Mouse (Mus musculus): ENCODE data around the gene Yeats2. TPM values are rescaled to one million over a fixed set of nuclear protein-coding genes. Genes with fewer than 3 reads are reported as not detected.

Gene Yeats2
- polyA plus RNA-seq, 2 experiments = 3.0 to 7.6 TPM

GRCm38 (mm10) chr16:20247103-20247502 lies 106.2 kb downstream of the Yeats2 start:
- no peak for DNase-seq (ENCODE audit: low read depth in 3 of 3, low spot score in 3 of 3)

GRCm38 (mm10) chr16:20248442-20249174 lies 107.7 kb downstream of the Yeats2 start:
- H3K27ac ChIP-seq = no peak overlapping the region
- no peaks in the 10 kb centered on the region for H3K4me1 ChIP-seq (replicated peaks; ENCODE audit: control insufficient read depth in 2 of 2, insufficient read depth in 2 of 2, low read length in 1 of 2)
- ATAC-seq (ENCODE audit: insufficient read depth) (no peak), DNase-seq (ENCODE audit: low read depth in 3 of 3, low spot score in 3 of 3) (no peak)
- H3K4me3 ChIP-seq (ENCODE audit: insufficient read depth in 1 of 2, low read depth in 2 of 2, low read length in 2 of 2) = no peak overlapping the region
- no peaks in the 10 kb centered on the region for H3K36me3 ChIP-seq (replicated peaks; ENCODE audit: control insufficient read depth, insufficient read depth, low read depth)
- H3K9me3 ChIP-seq (ENCODE audit: control insufficient read depth, low read length) = no peaks in the 10 kb centered on the region
- no peak overlapping the region for H3K9ac ChIP-seq (replicated peaks)
- TF ChIP-seq EP300 (IDR thresholded peaks at IDR 0.05; ENCODE audit: low read depth) (no peak), CTCF (IDR thresholded peaks at IDR 0.05; ENCODE audit: low read depth) (no peak)
- H3K27me3 ChIP-seq (ENCODE audit: control insufficient read depth, insufficient read depth, low read length) = no peaks in the 10 kb centered on the region
- WGBS (ENCODE audit: insufficient replicate concordance) = 73% methylated on average over 9 of the region's 9 CpGs
- no peak overlapping the region for H3K4me2 ChIP-seq (ENCODE audit: low read depth)

More at GRCm38 (mm10) chr16:20247103-20247502, 106.2 kb downstream of the Yeats2 start:
- no peak for TF ChIP-seq CTCF (IDR thresholded peaks at IDR 0.05; ENCODE audit: low read depth)
- no peak for TF ChIP-seq EP300 (IDR thresholded peaks at IDR 0.05; ENCODE audit: low read depth)
- Histone ChIP-seq H3K27ac (no peak overlapping the region), H3K4me2 (ENCODE audit: low read depth) (no peak overlapping the region), H3K4me1 (replicated peaks; ENCODE audit: control insufficient read depth in 2 of 2, insufficient read depth in 2 of 2, low read length in 1 of 2) (no peaks in the 10 kb centered on the region), H3K9me3 (ENCODE audit: control insufficient read depth, low read length) (no peaks in the 10 kb centered on the region), H3K9ac (replicated peaks) (no peak overlapping the region), H3K27me3 (ENCODE audit: control insufficient read depth, insufficient read depth, low read length) (peaks cover under 1% of the 10 kb centered on the region; the same call in 1 of the 2 replicates), H3K36me3 (replicated peaks; ENCODE audit: control insufficient read depth, insufficient read depth, low read depth) (no peaks in the 10 kb centered on the region), H3K4me3 (ENCODE audit: insufficient read depth in 1 of 2, low read depth in 2 of 2, low read length in 2 of 2) (no peak overlapping the region)
- no peak for ATAC-seq (ENCODE audit: insufficient read depth)

- TF ChIP-seq CTCF (IDR thresholded peaks at IDR 0.05; ENCODE audit: low read depth) (no peak), EP300 (IDR thresholded peaks at IDR 0.05; ENCODE audit: low read depth) (no peak)
- Histone ChIP-seq H3K4me1 (replicated peaks; ENCODE audit: control insufficient read depth in 2 of 2, insufficient read depth in 2 of 2, low read length in 1 of 2) (no peaks in the 10 kb centered on the region), H3K9ac (replicated peaks) (no peak overlapping the region), H3K9me3 (ENCODE audit: control insufficient read depth, low read length) (no peaks in the 10 kb centered on the region), H3K4me2 (ENCODE audit: low read depth) (no peak overlapping the region), H3K27me3 (ENCODE audit: control insufficient read depth, insufficient read depth, low read length) (no peaks in the 10 kb centered on the region), H3K36me3 (replicated peaks; ENCODE audit: control insufficient read depth, insufficient read depth, low read depth) (no peaks in the 10 kb centered on the region), H3K4me3 (ENCODE audit: insufficient read depth in 1 of 2, low read depth in 2 of 2, low read length in 2 of 2) (no peak overlapping the region), H3K27ac (no peak overlapping the region)
- WGBS (ENCODE audit: insufficient replicate concordance) = 72% methylated on average over 5 of the region's 5 CpGs
- ATAC-seq (ENCODE audit: insufficient read depth) = no peak
- DNase-seq (ENCODE audit: low read depth in 3 of 3, low spot score in 3 of 3) = no peak
Measured at GRCm38 (mm10) chr16:20257926-20258325, 117.1 kb downstream of the Yeats2 start.

- ATAC-seq (ENCODE audit: insufficient read depth) (no peak), DNase-seq (ENCODE audit: low read depth in 3 of 3, low spot score in 3 of 3) (no peak)
- H3K4me3 ChIP-seq (ENCODE audit: insufficient read depth in 1 of 2, low read depth in 2 of 2, low read length in 2 of 2) = no peak overlapping the region
- TF ChIP-seq EP300 (IDR thresholded peaks at IDR 0.05; ENCODE audit: low read depth) (no peak), CTCF (IDR thresholded peaks at IDR 0.05; ENCODE audit: low read depth) (no peak)
- no peaks in the 10 kb centered on the region for H3K27me3 ChIP-seq (ENCODE audit: control insufficient read depth, insufficient read depth, low read length)
- no peak overlapping the region for H3K9ac ChIP-seq (replicated peaks)
- H3K36me3 ChIP-seq (replicated peaks; ENCODE audit: control insufficient read depth, insufficient read depth, low read depth) = no peaks in the 10 kb centered on the region
- 55% methylated on average over 7 of the region's 7 CpGs for WGBS (ENCODE audit: insufficient replicate concordance)
- H3K27ac ChIP-seq = no peak overlapping the region
- no peaks in the 10 kb centered on the region for H3K4me1 ChIP-seq (replicated peaks; ENCODE audit: control insufficient read depth in 2 of 2, insufficient read depth in 2 of 2, low read length in 1 of 2)
- H3K9me3 ChIP-seq (ENCODE audit: control insufficient read depth, low read length) = no peaks in the 10 kb centered on the region
- no peak overlapping the region for H3K4me2 ChIP-seq (ENCODE audit: low read depth)
Measured at GRCm38 (mm10) chr16:20265089-20265488, 124.2 kb downstream of the Yeats2 start.

GRCm38 (mm10) chr16:20271339-20271738 lies 130.5 kb downstream of the Yeats2 start:
- Histone ChIP-seq H3K4me3 (ENCODE audit: insufficient read depth in 1 of 2, low read depth in 2 of 2, low read length in 2 of 2) (no peak overlapping the region), H3K4me2 (ENCODE audit: low read depth) (no peak overlapping the region), H3K27me3 (ENCODE audit: control insufficient read depth, insufficient read depth, low read length) (no peaks in the 10 kb centered on the region), H3K27ac (no peak overlapping the region), H3K36me3 (replicated peaks; ENCODE audit: control insufficient read depth, insufficient read depth, low read depth) (no peaks in the 10 kb centered on the region), H3K4me1 (replicated peaks; ENCODE audit: control insufficient read depth in 2 of 2, insufficient read depth in 2 of 2, low read length in 1 of 2) (no peaks in the 10 kb centered on the region; a peak in 1 of 4 replicates), H3K9ac (replicated peaks) (no peak overlapping the region), H3K9me3 (ENCODE audit: control insufficient read depth, low read length) (no peaks in the 10 kb centered on the region)
- no peak for DNase-seq (ENCODE audit: low read depth in 3 of 3, low spot score in 3 of 3)
- ATAC-seq (ENCODE audit: insufficient read depth) = no peak
- WGBS (ENCODE audit: insufficient replicate concordance) = 43% methylated on average over 4 of the region's 4 CpGs
- no peak for TF ChIP-seq EP300 (IDR thresholded peaks at IDR 0.05; ENCODE audit: low read depth)
- TF ChIP-seq CTCF (IDR thresholded peaks at IDR 0.05; ENCODE audit: low read depth) = no peak

All from liver, embryonic 14.5 days (tissue).